Mouse (Mus musculus): Measurements from ENCODE around the gene Impdh1.
A peak's percentile ranks its signal among the peaks of the same experiment; 100 is the strongest.

The Impdh1 gene

DNA sequence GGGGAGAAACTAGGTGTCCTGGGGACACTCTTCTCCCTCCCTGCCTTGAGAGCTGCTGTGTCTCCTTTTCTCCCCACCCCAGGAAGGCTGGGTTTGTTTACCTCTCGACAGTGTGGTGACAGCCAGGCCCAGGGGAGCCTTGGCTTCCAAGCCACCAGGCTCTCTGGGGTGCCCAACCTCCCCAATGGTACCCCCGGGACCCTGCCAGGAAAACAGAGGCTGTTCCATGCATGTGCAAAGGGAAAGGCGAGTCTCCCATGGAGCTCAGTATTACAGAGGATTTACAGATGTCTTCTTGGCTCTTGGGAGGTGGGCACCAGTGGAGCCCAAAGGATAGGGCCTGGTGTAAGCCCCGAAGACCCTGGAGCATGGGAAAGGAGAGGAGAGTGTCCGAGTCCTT is 2.7 kb downstream of the Impdh1 start:
- peak in 1 of 2 experiments; percentile 54 for DNase-seq (ENCODE audit: low spot score in 2 of 2)

DNA sequence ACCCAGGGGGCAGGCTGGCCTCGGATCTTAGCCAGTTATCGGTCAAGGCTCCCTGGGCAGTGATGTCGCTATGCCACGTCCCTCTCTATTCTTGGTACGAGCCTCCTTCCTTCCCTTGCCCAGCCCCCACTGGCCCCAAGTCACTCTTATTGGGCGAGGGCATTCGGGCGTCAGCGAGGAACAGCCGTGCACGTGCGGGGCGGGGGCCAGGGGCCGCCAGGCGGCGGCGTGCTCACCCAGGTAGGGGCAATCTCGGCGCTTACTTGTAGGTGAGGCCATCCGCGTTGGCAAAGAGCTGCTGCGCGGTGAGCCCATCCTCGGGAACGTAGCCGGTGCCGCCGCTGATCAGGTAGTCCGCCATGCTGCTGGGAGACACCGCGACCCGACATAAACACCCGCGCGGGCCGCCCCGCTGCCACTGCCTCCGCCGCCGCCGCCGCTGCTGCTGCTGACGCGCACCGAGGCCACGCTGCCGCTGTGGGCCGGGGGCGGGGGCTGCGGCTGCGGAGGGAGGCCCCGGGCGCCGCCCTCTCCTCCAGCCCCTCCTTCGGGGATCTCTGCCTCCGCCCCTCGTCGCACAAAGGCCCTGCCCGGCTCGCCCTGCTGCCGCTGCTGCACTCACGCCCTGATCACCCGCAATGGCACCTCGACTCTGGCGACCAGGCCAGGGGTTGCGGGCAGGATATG is 4.2 kb downstream of the Impdh1 start:
- peak; percentile 75 to 77 for DNase-seq (ENCODE audit: low spot score in 2 of 2)

DNA sequence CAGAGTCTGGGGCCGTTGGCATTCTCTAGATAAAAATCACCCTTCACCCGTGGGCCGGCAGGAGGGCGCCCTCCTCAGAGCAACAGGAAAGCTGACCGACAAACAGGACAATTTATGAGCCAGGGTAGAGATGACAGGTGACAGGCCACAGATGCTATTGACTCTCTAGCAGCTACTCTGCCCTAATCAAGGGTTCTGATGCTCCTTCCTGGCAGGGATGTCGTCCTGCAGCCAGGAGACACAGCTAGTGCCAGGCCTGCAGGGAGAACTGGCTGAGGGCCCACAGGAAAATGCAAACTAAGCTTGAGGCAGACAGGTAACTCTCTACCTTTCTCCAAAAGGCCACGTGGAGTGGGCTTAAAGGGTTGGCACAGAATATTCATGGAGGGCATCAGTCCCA is 5.0 kb downstream of the Impdh1 start:
- DNase-seq (ENCODE audit: low spot score in 2 of 2): no peak

DNA sequence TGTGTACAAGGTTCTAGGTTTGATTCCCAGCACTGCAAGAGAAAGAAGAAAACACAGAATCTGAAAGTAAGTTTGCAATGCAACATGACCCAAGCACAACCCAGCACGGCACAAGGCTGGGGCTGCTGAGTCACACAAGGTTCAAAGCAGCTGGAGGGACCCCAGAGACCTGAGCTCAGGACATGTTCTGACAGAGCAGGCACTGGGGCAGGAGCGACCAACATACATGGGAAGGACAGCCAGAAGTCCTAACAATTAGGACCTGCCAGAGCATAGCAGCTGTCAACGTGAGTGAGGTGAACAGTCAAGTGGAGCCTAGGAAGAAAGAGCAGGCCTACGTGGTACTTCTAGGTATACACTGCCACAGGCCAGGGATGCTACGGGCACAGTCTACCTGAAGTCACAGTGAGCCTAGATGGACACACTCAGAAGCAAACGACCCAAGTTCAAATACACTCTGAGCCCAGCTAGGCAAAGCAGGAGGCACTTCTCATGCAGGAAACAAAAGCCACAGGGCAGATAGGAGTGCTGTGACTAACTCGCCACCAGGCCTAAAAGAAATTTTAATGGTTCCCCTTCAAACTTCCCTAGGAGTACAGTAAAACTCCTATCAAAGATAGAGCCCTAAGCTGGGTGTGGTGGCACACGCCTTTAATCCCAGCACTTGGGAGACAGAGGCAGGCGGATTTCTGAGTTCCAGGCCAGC is 5.8 kb downstream of the Impdh1 start:
- DNase-seq (ENCODE audit: low spot score in 2 of 2): no peak

DNA sequence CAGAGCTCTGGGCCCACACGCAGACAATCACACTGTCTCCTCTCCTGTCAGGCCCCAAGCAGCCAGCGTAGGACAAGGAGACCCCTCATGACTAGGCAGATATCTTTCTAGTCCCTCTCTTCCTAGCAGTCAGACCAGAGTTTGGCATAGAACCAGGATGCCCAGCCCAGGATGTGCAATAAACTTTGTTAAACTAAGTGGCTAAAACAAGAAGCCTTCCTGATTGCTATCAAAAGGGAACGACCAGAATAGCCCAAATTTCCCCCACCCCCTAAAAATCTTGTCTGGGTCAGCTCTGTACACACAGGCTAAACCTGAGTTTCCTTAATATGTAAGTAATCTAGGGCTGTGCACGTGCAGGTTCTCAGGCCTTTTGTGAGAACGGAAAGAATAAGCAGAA is 8.0 kb downstream of the Impdh1 start:
- no peak for DNase-seq (ENCODE audit: low spot score in 2 of 2)

DNA sequence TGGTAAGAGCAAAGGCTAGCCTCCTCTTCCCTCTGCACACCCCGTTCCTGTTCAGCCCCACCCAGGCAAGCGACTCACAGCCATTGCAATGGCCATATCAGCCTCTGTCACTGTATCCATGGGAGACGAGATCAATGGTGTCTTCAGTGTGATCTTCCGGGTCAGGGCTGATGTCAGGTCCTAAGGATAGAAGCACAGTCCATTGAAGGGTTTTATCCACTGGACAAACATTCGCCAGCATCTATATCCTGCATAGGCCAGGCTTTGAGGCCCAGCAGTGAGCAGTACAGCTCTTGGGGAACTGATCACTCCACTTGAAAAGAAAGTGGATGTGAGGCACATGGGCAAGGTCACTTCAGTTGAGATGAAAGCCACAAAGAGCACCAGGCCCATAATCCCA is 9.1 kb downstream of the Impdh1 start:
- DNase-seq (ENCODE audit: low spot score in 2 of 2): no peak

DNA sequence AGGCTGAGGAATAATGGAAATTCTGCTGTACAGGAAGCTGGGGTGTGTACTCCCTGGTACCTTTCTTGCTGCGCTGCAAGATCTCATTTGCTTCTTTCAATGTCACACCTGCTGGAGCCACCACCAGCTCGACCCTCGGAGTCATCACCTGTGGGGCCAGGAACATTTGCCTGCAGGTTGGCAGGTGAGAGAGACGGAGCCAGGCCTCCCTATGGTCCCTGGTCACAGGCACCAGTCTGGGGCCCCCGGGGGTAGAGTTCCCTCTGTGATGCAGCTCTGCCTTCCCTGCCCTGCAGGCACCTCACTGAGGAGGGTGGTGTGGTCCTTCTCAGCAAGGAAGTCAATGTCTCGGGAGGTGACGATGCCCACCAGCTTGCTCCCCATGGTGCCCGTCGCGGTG is 10.2 kb downstream of the Impdh1 start:
- DNase-seq (ENCODE audit: low spot score in 2 of 2): peak in 1 of 2 experiments; percentile 57

DNA sequence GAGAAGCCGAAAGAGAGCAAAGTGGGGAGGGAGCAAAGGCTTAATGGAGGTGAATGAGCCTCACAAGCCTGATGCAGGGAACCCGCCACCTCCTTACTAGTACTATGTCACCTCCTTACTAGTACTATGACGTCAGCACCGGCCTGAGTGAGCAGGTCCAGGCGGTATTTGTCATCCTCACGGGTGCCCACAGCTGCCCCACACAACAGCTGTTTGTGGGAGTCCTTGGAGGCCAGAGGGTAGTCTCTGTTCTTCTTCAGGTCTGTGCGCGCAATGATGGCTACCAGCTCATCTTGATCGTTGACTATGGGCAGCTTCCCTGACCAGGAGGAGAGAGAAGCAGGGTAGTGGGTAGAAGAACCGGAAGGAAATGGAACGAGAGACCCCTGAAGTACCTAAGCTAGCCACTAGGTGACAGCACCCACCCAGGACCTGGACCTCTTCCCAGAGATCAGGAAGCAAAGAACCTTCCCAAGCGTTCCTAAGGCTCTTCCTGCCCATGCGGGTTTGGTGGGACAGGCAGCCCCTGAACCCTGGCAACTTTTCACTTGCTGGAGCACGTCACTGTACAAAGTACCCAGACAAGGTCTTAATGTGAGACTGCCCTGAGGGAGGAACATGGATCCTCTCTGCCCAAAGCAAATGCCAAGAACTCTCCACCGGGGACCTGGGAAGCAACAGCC is 11.1 kb downstream of the Impdh1 start:
- peak in 1 of 2 experiments; percentile 66 for DNase-seq (ENCODE audit: low spot score in 2 of 2)

DNA sequence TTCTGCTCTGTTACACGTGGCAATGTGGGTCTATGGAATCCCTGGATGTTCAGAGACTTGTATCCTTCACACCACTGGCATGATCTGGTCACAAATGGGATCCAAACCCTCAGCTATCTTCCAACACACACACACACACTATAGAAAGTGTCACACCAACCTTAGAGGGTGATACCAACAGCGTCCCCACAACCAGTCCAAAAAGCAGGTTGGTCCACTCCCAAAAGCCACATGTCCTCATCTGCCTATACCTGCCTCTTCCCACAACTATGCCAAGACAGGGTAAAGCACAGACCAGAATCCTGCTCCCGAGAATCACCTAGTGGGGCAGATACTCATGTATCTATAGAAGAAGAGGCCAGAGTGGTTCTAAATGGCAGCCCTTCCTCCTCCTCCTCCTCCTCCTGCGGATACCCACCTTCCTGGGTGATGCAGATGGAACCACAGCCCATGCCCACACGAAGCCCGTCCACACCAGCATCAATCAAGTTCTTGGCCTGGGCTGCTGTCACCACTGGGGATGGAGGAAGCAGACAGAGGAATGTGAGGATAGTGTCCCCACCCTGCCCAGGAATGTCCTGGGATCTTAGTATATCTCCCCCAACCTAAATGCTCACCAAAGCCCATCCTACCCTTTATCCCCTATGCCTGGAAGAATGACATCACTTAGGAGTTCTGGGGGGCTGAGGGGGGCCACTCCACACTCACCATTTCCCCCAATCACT is 12.1 kb downstream of the Impdh1 start:
- no peak for DNase-seq (ENCODE audit: low spot score in 2 of 2)

DNA sequence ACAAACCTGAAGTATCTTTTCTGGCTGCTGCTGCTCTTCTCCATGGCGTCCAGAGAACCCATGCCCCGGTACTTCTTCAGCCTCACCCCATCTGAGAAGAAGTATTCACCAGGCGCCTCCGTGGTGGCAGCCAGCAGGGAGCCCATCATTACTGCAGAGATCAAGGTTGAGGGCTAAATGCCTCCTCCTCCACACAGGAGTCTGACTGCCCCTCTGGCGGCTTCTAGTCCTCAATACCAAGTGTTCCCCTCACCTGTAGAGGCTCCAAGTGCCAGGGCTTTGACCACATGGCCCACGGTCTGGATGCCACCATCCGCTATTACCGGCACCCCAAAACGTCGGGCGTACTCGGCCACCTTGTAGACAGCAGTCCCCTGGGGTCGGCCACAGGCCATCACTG is 13.1 kb downstream of the Impdh1 start:
- DNase-seq (ENCODE audit: low spot score in 2 of 2): peak in 1 of 2 experiments; percentile 59

DNA sequence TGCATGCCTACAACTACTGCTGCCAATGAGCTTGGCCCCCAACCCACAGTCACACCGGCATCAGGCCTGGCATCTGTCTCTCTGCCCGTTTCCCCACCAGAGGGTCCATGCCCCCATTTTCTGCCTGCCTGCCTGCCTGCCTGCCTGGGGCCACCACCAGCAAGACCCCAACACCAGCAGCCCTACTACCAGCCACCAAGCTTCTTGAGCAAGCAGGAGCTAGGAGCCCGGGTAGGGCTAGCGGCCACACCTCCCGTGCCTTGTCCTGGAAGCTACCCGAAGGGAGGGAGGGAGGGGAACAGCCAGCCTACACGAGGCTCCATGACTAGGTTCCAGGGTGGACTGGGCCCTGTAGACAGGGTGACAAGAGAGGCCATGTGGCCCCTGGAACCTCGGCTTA is 14.2 kb downstream of the Impdh1 start:
- DNase-seq (ENCODE audit: low spot score in 2 of 2): peak in 1 of 2 experiments; percentile 52

DNA sequence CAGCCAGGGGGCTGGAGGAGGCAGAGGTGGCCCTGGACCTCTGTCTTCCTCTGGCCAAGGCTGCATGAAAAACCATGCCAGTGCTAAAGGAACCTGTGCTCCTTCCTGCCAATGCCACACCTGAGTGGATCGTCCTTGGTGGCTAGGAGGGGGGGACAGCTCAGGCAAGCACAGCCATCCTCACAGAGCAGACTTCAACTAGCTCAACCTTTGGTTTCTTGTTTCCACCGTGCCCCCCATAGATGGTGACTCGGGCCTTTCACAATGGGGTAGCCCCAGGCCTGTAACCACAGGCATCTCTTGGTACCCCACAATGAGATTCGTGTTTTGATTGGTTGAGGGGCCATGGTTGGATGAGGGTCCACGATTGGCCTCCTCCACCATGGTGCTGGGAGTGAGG is 14.8 kb downstream of the Impdh1 start:
- DNase-seq (ENCODE audit: low spot score in 2 of 2): no peak

DNA sequence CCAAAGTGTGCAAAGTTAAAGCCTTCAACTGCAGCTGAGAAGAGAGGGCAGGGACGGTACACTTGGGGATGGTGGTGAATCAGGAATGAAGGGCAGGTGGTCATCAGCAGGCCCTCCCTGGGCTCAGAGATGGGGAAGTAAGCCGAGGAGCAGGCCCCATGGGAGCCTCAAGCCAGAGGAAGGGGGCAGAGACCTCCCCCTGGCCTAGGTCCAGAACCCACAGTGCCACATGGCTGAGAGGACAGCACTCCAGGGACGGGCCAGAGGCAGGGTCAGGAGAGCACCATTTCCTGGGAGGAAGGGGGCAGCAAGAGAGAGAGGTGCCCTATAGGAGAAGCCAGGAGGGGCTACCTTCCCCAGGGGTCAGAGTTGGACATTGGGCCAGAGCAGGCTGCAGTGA is 15.7 kb downstream of the Impdh1 start:
- no peak for DNase-seq (ENCODE audit: low spot score in 2 of 2)

DNA sequence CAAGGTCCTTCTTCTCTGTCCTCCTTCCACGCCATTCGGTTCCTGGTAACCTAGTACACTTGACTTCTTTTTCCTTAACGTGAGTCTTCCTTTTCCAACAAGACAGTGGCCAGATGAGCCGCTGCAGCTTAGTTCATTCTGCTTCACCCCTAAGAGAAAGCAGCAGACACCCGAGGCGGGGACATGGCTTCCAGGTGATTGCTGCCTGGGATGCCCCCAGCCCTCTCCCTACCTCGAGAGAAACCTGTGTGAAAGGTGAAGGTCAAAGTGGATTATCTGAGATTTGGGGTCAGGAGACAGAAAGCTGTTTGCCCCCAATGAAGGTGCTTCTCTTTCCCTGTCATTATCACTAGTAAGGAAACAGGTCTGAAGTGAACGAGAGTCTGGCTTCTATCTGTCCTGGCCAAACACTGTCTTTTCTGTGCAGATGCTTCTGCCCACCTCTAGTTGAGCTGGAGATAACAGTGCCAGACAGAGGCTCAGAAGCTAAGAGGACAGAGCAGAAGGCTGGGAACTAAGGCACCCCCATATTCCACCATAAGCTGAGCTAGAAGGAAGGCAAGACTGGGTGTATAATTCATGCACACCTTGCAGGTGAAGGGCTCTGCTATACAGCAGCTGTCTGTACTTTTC is 16.8 kb downstream of the Impdh1 start:
- no peak for DNase-seq (ENCODE audit: low spot score in 2 of 2)

DNA sequence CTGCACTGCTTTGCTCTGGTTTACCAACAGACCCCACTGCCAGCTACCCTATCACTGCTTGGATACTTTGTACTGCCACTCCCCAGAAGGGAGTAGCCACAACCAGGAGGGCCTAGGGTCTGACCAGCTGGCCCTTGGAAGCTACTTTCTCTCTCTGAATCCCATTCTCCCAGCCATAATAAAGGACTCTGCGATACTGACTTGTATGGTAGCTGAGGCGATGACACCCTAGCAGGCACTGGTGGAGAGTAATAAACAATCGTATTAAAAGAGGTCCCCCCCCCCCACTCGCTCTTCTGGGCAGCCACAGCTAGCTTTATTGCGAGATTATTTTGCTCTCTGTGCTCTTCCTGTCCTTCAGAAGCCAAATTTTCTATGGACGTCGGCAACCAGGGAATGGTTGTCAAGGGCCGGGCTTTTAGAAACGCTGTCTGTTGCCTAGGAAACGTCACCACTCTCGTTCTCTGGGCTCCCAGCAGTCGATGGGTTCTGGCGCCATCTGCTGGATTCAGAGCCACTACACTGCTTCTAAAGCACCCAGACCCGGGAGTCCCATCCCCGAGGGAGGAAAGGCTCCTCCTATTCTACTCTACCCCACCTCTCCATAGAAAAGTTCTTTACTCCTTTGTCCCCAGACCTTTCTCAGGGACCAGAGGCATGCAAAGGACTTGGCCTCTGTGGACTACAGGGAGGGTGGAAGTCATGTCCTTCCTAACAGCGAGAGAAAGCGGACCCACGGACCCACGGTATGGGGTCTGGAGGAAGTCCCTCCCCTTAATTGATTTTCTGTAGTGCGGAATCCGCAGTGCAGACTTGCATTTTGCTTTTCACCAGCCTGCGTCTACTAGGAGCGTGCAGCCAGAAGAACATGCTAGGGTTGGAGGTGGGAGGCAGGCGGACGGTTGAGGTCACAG is 17.6 kb downstream of the Impdh1 start:
- peak; percentile 81 to 91 for DNase-seq (ENCODE audit: low spot score in 2 of 2)

DNA sequence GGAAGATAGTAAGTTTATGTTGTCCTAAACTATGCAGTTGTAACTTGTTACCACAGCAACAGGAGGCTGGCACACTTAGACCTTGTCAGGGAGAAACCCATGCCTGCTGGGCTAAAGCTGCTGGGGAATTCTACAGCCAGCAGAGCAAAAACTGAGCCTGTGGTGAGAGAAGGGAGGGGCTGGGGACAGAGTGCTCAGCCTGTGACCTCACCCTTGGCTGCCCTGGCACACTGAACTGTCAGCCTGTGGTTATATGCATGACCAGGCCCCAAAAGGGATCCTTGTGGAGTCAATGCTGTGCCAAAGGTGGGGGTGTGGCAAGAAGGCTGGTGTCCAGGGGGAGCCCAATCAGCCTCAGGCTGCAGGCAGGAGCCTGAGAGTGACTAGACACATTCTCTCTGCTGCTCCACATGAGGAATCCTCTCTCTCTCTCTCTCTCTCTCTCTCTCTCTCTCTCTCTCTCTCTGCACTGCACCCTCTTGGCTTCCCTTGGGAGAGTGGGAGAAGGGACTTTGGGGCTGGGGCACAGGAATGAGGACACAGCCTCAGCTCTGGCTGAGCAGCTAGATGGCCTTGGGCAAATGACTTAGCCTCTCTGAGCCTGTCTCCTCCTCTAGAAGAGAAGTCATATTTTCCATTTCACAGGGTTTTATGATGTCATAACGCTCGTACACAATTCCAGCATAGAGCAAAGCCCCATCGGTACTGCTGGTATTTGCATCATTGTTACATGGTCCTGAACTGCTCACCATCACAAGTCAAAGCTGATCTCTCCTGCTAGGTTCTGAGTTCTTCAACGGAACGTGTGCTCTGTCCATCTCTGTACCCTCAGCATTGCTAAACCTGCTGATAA is 20.1 kb downstream of the Impdh1 start:
- peak in 1 of 2 experiments; percentile 58 for DNase-seq (ENCODE audit: low spot score in 2 of 2)

DNA sequence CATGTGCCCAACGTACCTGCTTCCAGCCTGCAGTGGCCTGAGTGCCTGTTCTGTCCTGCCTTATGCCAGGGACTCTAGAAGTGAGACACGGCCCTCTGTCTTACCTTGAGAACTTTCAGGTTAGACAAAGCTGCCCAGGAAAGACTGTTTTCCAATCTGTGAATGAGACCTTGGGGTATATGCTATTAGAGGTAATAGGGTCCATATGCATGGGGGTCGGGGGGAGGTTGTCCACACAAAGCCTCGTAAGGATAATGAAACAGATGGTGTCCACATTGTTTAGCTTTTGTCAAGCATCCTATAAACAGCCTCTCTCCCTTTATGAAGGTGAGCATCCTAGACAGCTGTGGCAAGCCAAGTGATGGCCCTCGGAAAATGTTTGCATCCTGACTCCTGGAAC is 21.0 kb downstream of the Impdh1 start:
- DNase-seq (ENCODE audit: low spot score in 2 of 2): peak in 1 of 2 experiments; percentile 44

DNA sequence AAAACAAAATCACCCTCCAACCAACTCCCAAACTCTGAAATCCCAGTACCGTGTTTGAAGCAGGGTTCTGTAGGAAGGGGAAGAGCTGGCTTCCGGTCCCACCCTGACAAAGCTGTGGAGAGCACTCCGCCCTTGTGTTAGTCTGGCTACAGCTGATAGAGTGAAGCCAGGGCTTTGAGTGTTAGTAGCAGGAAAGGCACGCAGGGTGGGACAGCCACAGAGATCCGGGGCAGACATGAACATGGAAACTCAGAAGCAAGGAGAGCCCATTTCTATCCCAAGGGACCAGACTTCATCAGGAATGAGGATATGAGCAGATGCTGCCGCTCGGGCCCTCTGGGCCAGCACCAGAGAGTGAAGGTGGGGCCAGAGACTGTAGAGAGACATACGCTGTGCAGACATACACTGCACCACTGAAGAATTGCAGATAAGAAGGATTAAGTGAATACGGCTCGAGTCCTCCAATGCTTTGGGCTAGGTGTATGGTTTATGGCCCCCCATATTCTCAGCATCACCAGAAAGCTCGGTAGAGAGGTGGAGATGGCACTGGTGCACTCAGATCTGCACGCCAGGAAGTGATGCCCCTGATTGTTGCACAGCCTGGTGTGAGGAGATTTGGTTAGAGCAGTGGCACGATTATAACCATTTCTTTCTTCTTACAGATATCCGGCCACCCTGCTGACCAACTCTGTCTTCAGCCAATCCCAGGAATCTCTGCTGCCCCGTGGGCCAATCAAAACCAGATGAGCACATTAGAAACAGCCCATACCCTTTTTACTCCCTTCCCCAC is 22.0 kb downstream of the Impdh1 start:
- peak; percentile 25 to 58 for DNase-seq (ENCODE audit: low spot score in 2 of 2)

DNA sequence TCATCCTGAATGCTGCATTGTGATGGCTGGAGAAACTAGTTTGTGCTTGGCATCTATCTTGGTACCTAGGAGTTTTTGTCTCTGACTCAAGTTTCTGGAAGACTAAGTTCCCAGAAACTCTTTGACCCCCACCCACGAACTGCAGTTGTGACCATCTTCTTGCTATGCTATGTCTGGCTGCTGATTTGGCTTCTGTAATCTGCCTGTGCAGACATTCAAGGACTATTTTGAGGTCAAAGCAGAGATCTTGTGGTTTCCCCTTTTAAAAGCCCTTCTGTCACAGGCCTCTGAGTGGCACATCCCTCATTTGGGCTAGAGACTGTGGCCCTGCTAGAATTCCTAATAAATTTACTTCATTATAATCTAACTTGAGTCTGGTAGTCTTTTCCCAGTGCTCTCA is 28.2 kb downstream of the Impdh1 start:
- DNase-seq (ENCODE audit: low spot score in 2 of 2): peak; percentile 2 to 6

Measured in urinary bladder, postnatal 4 days (tissue).